Mouse (Mus musculus): ENCODE measurements around the gene Sec31a. TPM values are rescaled to one million over a fixed set of nuclear protein-coding genes. Genes with fewer than 3 reads are reported as not detected.

Sec31a gene
- polyA plus RNA-seq, 1 experiment = 314 TPM

DNA sequence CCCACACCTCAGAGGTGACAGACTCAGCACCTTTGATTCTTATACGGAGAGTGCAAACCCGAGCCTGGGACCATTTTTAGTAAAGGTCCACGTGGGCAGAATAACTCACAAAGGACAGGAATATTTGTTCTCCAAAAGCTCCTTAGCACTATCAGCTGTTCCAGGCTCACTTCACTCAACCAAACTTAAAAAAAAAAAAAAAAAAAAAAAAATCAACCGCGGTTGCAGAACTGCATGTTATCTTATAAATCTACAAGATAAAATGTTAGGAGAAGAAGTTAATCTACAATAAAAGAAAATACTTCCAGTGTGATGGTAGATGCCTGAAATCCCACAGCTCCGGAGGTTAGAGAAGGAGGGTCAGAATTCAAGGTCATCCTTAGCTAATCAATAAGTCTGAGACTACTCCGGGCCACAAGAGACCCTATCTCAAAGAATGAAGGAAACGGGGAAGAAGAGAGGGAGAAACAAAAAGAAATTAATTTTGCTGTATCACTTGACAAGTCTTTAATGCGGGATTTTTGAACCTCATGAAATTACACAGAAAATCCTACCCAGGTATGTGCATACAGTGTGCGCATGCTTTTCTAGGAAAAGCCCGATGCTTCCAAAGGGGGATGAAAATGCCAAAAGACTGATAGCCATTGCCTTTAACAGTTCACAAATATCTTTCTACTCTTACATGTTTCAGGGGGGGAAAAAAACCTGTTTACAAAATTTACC is 1.4 kb downstream of the Sec31a start:
- no peak for TF ChIP-seq POLR2A (IDR thresholded peaks at IDR 0.05; ENCODE audit: low read depth, low read length)
- no peak for TF ChIP-seq CTCF (IDR thresholded peaks at IDR 0.05; ENCODE audit: borderline replicate concordance, insufficient read depth, low read length)
- H3K27ac ChIP-seq (ENCODE audit: insufficient read depth, low read length) = no peak overlapping the region
- peak overlapping the region; percentile 95 for H3K4me3 ChIP-seq (ENCODE audit: insufficient read depth, low read length)
- H3K4me1 ChIP-seq (ENCODE audit: control insufficient read depth, insufficient read depth, low read length) = peaks cover 10% of the 10 kb centered on the region

DNA sequence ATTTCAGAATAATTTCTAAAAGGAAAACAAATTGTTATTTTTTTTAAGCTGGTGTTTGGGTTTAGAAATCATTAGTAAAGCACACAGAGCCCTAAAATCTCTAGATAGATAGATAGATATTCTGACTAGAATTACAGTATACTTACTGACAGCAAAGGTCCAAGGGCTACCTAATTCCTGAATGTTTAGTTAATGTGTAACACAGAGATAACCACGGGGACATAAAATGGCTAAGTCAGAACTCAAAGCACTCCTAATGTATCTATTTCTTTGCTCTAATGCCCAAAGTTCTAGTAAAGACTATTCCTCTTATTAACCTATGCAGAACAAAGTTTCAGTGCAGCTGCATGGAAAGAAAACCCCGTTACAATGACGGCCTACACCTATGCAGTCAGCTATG is 3.1 kb downstream of the Sec31a start:
- peaks cover 10% of the 10 kb centered on the region for H3K4me1 ChIP-seq (ENCODE audit: control insufficient read depth, insufficient read depth, low read length)
- no peak for TF ChIP-seq CTCF (IDR thresholded peaks at IDR 0.05; ENCODE audit: borderline replicate concordance, insufficient read depth, low read length)
- TF ChIP-seq POLR2A (IDR thresholded peaks at IDR 0.05; ENCODE audit: low read depth, low read length) = no peak
- no peak overlapping the region for H3K27ac ChIP-seq (ENCODE audit: insufficient read depth, low read length)
- H3K4me3 ChIP-seq (ENCODE audit: insufficient read depth, low read length) = no peak overlapping the region

- H3K4me1 ChIP-seq (ENCODE audit: control insufficient read depth, insufficient read depth, low read length) = peaks cover 7% of the 10 kb centered on the region
- no peak for TF ChIP-seq CTCF (IDR thresholded peaks at IDR 0.05; ENCODE audit: borderline replicate concordance, insufficient read depth, low read length)
- no peak for TF ChIP-seq POLR2A (IDR thresholded peaks at IDR 0.05; ENCODE audit: low read depth, low read length)
- H3K27ac ChIP-seq (ENCODE audit: insufficient read depth, low read length) = no peak overlapping the region
- no peak overlapping the region for H3K4me3 ChIP-seq (ENCODE audit: insufficient read depth, low read length)
These were observed 5.8 kb downstream of the Sec31a start for GRCm38 (mm10) chr5:100410281-100410680.

GRCm38 (mm10) chr5:100408485-100408884 is 7.5 kb downstream of the Sec31a start:
- Histone ChIP-seq H3K4me3 (ENCODE audit: insufficient read depth, low read length) (no peak overlapping the region), H3K27ac (ENCODE audit: insufficient read depth, low read length) (no peak overlapping the region), H3K4me1 (ENCODE audit: control insufficient read depth, insufficient read depth, low read length) (peaks cover 5% of the 10 kb centered on the region)
- no peak for TF ChIP-seq CTCF (IDR thresholded peaks at IDR 0.05; ENCODE audit: borderline replicate concordance, insufficient read depth, low read length)
- TF ChIP-seq POLR2A (IDR thresholded peaks at IDR 0.05; ENCODE audit: low read depth, low read length) = no peak

GRCm38 (mm10) chr5:100396753-100397152 is 19.3 kb downstream of the Sec31a start:
- no peak overlapping the region for H3K27ac ChIP-seq (ENCODE audit: insufficient read depth, low read length)
- H3K4me3 ChIP-seq (ENCODE audit: insufficient read depth, low read length) = no peak overlapping the region
- TF ChIP-seq POLR2A (IDR thresholded peaks at IDR 0.05; ENCODE audit: low read depth, low read length) (no peak), CTCF (IDR thresholded peaks at IDR 0.05; ENCODE audit: borderline replicate concordance, insufficient read depth, low read length) (no peak)
- H3K4me1 ChIP-seq (ENCODE audit: control insufficient read depth, insufficient read depth, low read length) = no peaks in the 10 kb centered on the region

DNA sequence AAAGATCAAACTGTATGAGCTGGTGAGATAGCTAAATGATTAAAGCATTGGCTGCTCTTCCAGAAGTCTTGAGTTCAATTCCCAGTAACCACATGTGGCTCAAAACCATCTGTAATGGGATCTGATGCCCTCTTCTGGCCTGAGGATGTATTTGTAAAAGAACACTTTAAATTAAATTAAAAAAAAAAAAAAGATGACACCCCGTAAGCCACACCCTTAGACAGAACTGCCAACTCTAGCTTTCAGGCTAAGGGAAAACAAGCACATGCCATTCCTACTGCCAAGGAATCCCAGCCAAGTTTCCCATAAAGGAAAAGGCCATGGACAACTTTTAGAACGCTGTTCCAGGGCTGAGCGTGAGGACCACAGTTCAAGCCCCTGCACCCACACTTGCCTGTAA is 22.4 kb downstream of the Sec31a start:
- Histone ChIP-seq H3K4me1 (ENCODE audit: control insufficient read depth, insufficient read depth, low read length) (no peaks in the 10 kb centered on the region), H3K4me3 (ENCODE audit: insufficient read depth, low read length) (no peak overlapping the region), H3K27ac (ENCODE audit: insufficient read depth, low read length) (no peak overlapping the region)
- no peak for TF ChIP-seq POLR2A (IDR thresholded peaks at IDR 0.05; ENCODE audit: low read depth, low read length)
- TF ChIP-seq CTCF (IDR thresholded peaks at IDR 0.05; ENCODE audit: borderline replicate concordance, insufficient read depth, low read length) = no peak

DNA sequence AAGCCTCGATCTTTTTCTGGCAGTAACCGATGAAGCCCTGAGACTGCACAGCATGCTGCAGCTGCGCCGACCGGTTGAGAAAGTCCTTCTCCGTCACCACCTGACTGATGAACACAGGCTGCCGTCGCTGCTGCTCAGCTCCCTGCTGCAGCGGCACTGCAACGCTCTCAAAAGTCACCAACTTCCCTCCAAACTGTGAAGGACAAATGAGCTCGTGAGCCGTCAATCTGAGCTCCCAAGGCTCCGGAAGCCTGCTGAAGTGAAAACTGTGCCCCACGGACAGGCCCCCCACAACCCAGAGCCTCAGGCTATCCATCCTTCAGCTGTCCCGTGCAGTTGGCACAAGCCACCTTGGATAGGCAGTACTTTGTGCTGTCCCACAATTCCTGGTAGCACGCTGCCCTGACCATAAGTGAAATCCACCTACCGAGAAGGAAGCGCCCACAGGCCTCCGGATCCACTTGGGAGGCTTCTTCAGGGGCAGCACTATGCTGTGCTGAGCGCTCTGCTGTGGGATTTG is 23.5 kb downstream of the Sec31a start:
- Histone ChIP-seq H3K4me1 (ENCODE audit: control insufficient read depth, insufficient read depth, low read length) (no peaks in the 10 kb centered on the region), H3K4me3 (ENCODE audit: insufficient read depth, low read length) (no peak overlapping the region), H3K27ac (ENCODE audit: insufficient read depth, low read length) (no peak overlapping the region)
- TF ChIP-seq POLR2A (IDR thresholded peaks at IDR 0.05; ENCODE audit: low read depth, low read length) (no peak), CTCF (IDR thresholded peaks at IDR 0.05; ENCODE audit: borderline replicate concordance, insufficient read depth, low read length) (no peak)

- Histone ChIP-seq H3K27ac (ENCODE audit: insufficient read depth, low read length) (no peak overlapping the region), H3K4me1 (ENCODE audit: control insufficient read depth, insufficient read depth, low read length) (no peaks in the 10 kb centered on the region), H3K4me3 (ENCODE audit: insufficient read depth, low read length) (no peak overlapping the region)
- TF ChIP-seq POLR2A (IDR thresholded peaks at IDR 0.05; ENCODE audit: low read depth, low read length) (no peak), CTCF (IDR thresholded peaks at IDR 0.05; ENCODE audit: borderline replicate concordance, insufficient read depth, low read length) (no peak)
These were observed 32.1 kb downstream of the Sec31a start for GRCm38 (mm10) chr5:100383782-100384510.

GRCm38 (mm10) chr5:100381094-100381493 is 34.9 kb downstream of the Sec31a start:
- no peak overlapping the region for H3K27ac ChIP-seq (ENCODE audit: insufficient read depth, low read length)
- no peaks in the 10 kb centered on the region for H3K4me1 ChIP-seq (ENCODE audit: control insufficient read depth, insufficient read depth, low read length)
- TF ChIP-seq POLR2A (IDR thresholded peaks at IDR 0.05; ENCODE audit: low read depth, low read length) = no peak
- no peak for TF ChIP-seq CTCF (IDR thresholded peaks at IDR 0.05; ENCODE audit: borderline replicate concordance, insufficient read depth, low read length)
- H3K4me3 ChIP-seq (ENCODE audit: insufficient read depth, low read length) = no peak overlapping the region

- Histone ChIP-seq H3K4me3 (ENCODE audit: insufficient read depth, low read length) (no peak overlapping the region), H3K4me1 (ENCODE audit: control insufficient read depth, insufficient read depth, low read length) (no peaks in the 10 kb centered on the region), H3K27ac (ENCODE audit: insufficient read depth, low read length) (no peak overlapping the region)
- TF ChIP-seq POLR2A (IDR thresholded peaks at IDR 0.05; ENCODE audit: low read depth, low read length) (no peak), CTCF (IDR thresholded peaks at IDR 0.05; ENCODE audit: borderline replicate concordance, insufficient read depth, low read length) (no peak)
These were observed 35.8 kb downstream of the Sec31a start for GRCm38 (mm10) chr5:100380277-100380676.

All from embryonic fibroblast, embryonic 13.5 days (primary cell).